Mouse (Mus musculus): ENCODE results near the gene Heatr9. TPM values are rescaled to one million over a fixed set of nuclear protein-coding genes. Genes with fewer than 3 reads are reported as not detected.
A peak's percentile ranks its signal among the peaks of the same experiment; 100 is the strongest.

The Heatr9 gene
- polyA plus RNA-seq (2014; fragmentation: Nextera tagmentation; extraction: Ambion mirVana) = not detected in 2 replicates

DNA sequence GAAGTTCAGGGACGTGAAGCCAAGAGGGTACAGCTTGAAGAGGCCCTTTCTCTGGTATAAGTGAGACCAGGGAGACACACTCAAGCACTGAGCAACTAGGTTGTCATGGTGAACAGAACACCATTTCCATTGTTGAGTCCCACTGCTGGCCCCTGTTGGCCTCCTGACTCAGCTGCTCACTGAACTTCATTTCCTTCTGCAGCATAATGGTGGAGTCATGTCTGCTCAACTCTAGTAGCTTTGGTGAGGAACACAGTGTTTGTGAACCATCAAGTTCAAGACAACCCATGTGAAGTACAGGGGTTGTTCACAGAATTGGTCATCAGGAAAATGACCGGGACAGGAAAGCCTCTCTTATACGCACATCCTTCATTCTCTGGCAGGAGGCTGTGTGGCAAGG, at the start of gene Heatr9:
TSS of gene Heatr9 (minus strand) at position 101 of the 400 bp plus-strand sequence.
- no peak for ATAC-seq (ENCODE audit: low FRiP score)

GRCm38 (mm10) chr11:83570189-83570588, 48.2 kb upstream of the Heatr9 start:
- WGBS = 80% methylated on average over 2 of the region's 2 CpGs
- ATAC-seq (ENCODE audit: low FRiP score) (no peak), DNase-seq (ENCODE audit: low spot score, missing footprints) (peak; percentile 39)
- Histone ChIP-seq H3K9ac (ENCODE audit: low read length) (no peak overlapping the region), H3K27ac (ENCODE audit: low read depth, low read length) (no peak overlapping the region), H3K4me2 (no peak overlapping the region), H3K27me3 (ENCODE audit: control insufficient read depth, insufficient read depth, low read length) (no peaks in the 10 kb centered on the region), H3K4me3 (ENCODE audit: low read depth, low read length) (no peak overlapping the region), H3K36me3 (ENCODE audit: control insufficient read depth, insufficient read depth, low read length) (no peaks in the 10 kb centered on the region), H3K9me3 (ENCODE audit: control insufficient read depth, low read length) (no peaks in the 10 kb centered on the region), H3K4me1 (ENCODE audit: control insufficient read depth, insufficient read depth, low read length) (no peaks in the 10 kb centered on the region)

More for the DNA sequence above, at the start of gene Heatr9:
- Histone ChIP-seq H3K27me3 (ENCODE audit: control insufficient read depth, insufficient read depth, low read length) (no peaks in the 10 kb centered on the region), H3K27ac (ENCODE audit: low read depth, low read length) (no peak within 1 kb of the TSS), H3K4me2 (no peak within 1 kb of the TSS), H3K4me3 (ENCODE audit: low read depth, low read length) (no peak within 1 kb of the TSS), H3K36me3 (ENCODE audit: control insufficient read depth, insufficient read depth, low read length) (no peaks in the 10 kb centered on the region), H3K4me1 (ENCODE audit: control insufficient read depth, insufficient read depth, low read length) (no peaks in the 10 kb centered on the region), H3K9ac (ENCODE audit: low read length) (no peak within 1 kb of the TSS), H3K9me3 (ENCODE audit: control insufficient read depth, low read length) (no peaks in the 10 kb centered on the region)
- WGBS = 82% methylated on average over 3 of the region's 3 CpGs
- peak; percentile 60 for DNase-seq (ENCODE audit: low spot score, missing footprints)

DNA sequence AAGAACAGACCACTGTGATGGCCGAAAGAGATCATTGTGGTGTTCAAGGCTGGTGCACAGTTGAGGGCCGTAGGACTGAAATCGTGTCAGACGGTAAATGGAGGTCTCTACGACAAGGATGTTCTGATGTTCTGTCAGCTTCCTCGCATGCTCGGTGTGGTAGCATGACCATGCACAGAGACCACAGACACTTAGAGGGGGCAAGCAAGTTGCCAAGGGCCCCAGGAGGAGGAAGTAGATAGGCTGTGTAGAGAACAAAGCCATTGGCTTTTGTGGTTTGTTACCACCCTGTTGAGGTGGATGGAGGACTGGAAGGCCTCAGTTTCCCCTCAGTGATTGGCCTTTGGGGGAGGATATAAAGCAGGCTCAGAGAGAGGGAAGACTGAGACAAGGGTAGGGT, 47.3 kb upstream of the Heatr9 start:
- Histone ChIP-seq H3K4me1 (ENCODE audit: control insufficient read depth, insufficient read depth, low read length) (no peaks in the 10 kb centered on the region), H3K36me3 (ENCODE audit: control insufficient read depth, insufficient read depth, low read length) (no peaks in the 10 kb centered on the region), H3K4me2 (no peak overlapping the region), H3K4me3 (ENCODE audit: low read depth, low read length) (no peak overlapping the region), H3K9me3 (ENCODE audit: control insufficient read depth, low read length) (no peaks in the 10 kb centered on the region), H3K9ac (ENCODE audit: low read length) (no peak overlapping the region), H3K27ac (ENCODE audit: low read depth, low read length) (no peak overlapping the region), H3K27me3 (ENCODE audit: control insufficient read depth, insufficient read depth, low read length) (no peaks in the 10 kb centered on the region)
- DNase-seq (ENCODE audit: low spot score, missing footprints) (no peak), ATAC-seq (ENCODE audit: low FRiP score) (no peak)
- 91% methylated on average over 7 of the region's 7 CpGs for WGBS

- WGBS = 93% methylated on average over 3 of the region's 3 CpGs
- H3K36me3 ChIP-seq (ENCODE audit: control insufficient read depth, insufficient read depth, low read length) = no peaks in the 10 kb centered on the region
- no peak overlapping the region for H3K9ac ChIP-seq (ENCODE audit: low read length)
- H3K27ac ChIP-seq (ENCODE audit: low read depth, low read length) = no peak overlapping the region
- ATAC-seq (ENCODE audit: low FRiP score) (no peak), DNase-seq (ENCODE audit: low spot score, missing footprints) (peak; percentile 21)
- H3K4me3 ChIP-seq (ENCODE audit: low read depth, low read length) = no peak overlapping the region
- no peak overlapping the region for H3K4me2 ChIP-seq
- H3K27me3 ChIP-seq (ENCODE audit: control insufficient read depth, insufficient read depth, low read length) = no peaks in the 10 kb centered on the region
- H3K4me1 ChIP-seq (ENCODE audit: control insufficient read depth, insufficient read depth, low read length) = no peaks in the 10 kb centered on the region
- no peaks in the 10 kb centered on the region for H3K9me3 ChIP-seq (ENCODE audit: control insufficient read depth, low read length)
These were observed 46.8 kb upstream of the Heatr9 start for GRCm38 (mm10) chr11:83568786-83569185.

DNA sequence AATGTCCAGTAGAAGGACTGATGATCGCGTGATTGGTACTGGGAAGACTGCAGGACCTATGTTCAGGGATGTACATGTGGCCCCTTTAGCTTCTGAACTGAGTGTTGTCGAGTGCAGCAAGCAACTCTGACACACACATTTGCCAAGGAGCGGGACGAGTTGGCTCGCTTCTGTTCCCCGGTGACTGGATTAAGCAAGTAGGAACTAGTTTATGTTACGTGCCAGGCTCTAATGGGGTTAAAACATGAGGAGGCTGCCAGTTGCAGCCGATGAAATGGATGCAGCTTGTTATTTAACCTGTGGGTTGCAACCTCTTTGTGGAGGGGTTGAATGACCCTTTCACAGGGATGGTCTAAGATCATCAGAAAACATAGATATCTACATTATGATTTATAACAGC, 46.1 kb upstream of the Heatr9 start:
- 92% methylated on average over 9 of the region's 9 CpGs for WGBS
- H3K27ac ChIP-seq (ENCODE audit: low read depth, low read length) = no peak overlapping the region
- H3K4me2 ChIP-seq = no peak overlapping the region
- DNase-seq (ENCODE audit: low spot score, missing footprints) (no peak), ATAC-seq (ENCODE audit: low FRiP score) (no peak)
- H3K27me3 ChIP-seq (ENCODE audit: control insufficient read depth, insufficient read depth, low read length) = no peaks in the 10 kb centered on the region
- no peaks in the 10 kb centered on the region for H3K36me3 ChIP-seq (ENCODE audit: control insufficient read depth, insufficient read depth, low read length)
- no peaks in the 10 kb centered on the region for H3K9me3 ChIP-seq (ENCODE audit: control insufficient read depth, low read length)
- H3K4me3 ChIP-seq (ENCODE audit: low read depth, low read length) = no peak overlapping the region
- no peaks in the 10 kb centered on the region for H3K4me1 ChIP-seq (ENCODE audit: control insufficient read depth, insufficient read depth, low read length)
- H3K9ac ChIP-seq (ENCODE audit: low read length) = no peak overlapping the region

- Histone ChIP-seq H3K4me1 (ENCODE audit: control insufficient read depth, insufficient read depth, low read length) (no peaks in the 10 kb centered on the region), H3K4me2 (no peak overlapping the region), H3K4me3 (ENCODE audit: low read depth, low read length) (no peak overlapping the region), H3K27me3 (ENCODE audit: control insufficient read depth, insufficient read depth, low read length) (no peaks in the 10 kb centered on the region), H3K27ac (ENCODE audit: low read depth, low read length) (no peak overlapping the region), H3K9ac (ENCODE audit: low read length) (no peak overlapping the region), H3K36me3 (ENCODE audit: control insufficient read depth, insufficient read depth, low read length) (no peaks in the 10 kb centered on the region), H3K9me3 (ENCODE audit: control insufficient read depth, low read length) (no peaks in the 10 kb centered on the region)
- 72% methylated on average over 7 of the region's 7 CpGs for WGBS
- no peak for ATAC-seq (ENCODE audit: low FRiP score)
- no peak for DNase-seq (ENCODE audit: low spot score, missing footprints)
These were observed 45.3 kb upstream of the Heatr9 start for GRCm38 (mm10) chr11:83567311-83567710.

- Histone ChIP-seq H3K4me2 (no peak overlapping the region), H3K27ac (ENCODE audit: low read depth, low read length) (no peak overlapping the region), H3K36me3 (ENCODE audit: control insufficient read depth, insufficient read depth, low read length) (no peaks in the 10 kb centered on the region), H3K27me3 (ENCODE audit: control insufficient read depth, insufficient read depth, low read length) (no peaks in the 10 kb centered on the region), H3K4me1 (ENCODE audit: control insufficient read depth, insufficient read depth, low read length) (no peaks in the 10 kb centered on the region), H3K4me3 (ENCODE audit: low read depth, low read length) (no peak overlapping the region), H3K9ac (ENCODE audit: low read length) (no peak overlapping the region), H3K9me3 (ENCODE audit: control insufficient read depth, low read length) (no peaks in the 10 kb centered on the region)
- no peak for ATAC-seq (ENCODE audit: low FRiP score)
- DNase-seq (ENCODE audit: low spot score, missing footprints) = peak; percentile 56
These were observed 44.6 kb upstream of the Heatr9 start for GRCm38 (mm10) chr11:83566617-83567016.

- Histone ChIP-seq H3K27me3 (ENCODE audit: control insufficient read depth, insufficient read depth, low read length) (no peaks in the 10 kb centered on the region), H3K9me3 (ENCODE audit: control insufficient read depth, low read length) (no peaks in the 10 kb centered on the region), H3K4me1 (ENCODE audit: control insufficient read depth, insufficient read depth, low read length) (no peaks in the 10 kb centered on the region), H3K9ac (ENCODE audit: low read length) (no peak overlapping the region), H3K27ac (ENCODE audit: low read depth, low read length) (no peak overlapping the region), H3K36me3 (ENCODE audit: control insufficient read depth, insufficient read depth, low read length) (no peaks in the 10 kb centered on the region), H3K4me3 (ENCODE audit: low read depth, low read length) (no peak overlapping the region), H3K4me2 (no peak overlapping the region)
- 64% methylated on average over 2 of the region's 2 CpGs for WGBS
- DNase-seq (ENCODE audit: low spot score, missing footprints) = peak; percentile 12
- ATAC-seq (ENCODE audit: low FRiP score) = no peak
These were observed 41.8 kb upstream of the Heatr9 start for GRCm38 (mm10) chr11:83563754-83564153.

GRCm38 (mm10) chr11:83562311-83562887, 40.4 kb upstream of the Heatr9 start:
- Histone ChIP-seq H3K27ac (ENCODE audit: low read depth, low read length) (no peak overlapping the region), H3K36me3 (ENCODE audit: control insufficient read depth, insufficient read depth, low read length) (no peaks in the 10 kb centered on the region), H3K27me3 (ENCODE audit: control insufficient read depth, insufficient read depth, low read length) (no peaks in the 10 kb centered on the region), H3K4me1 (ENCODE audit: control insufficient read depth, insufficient read depth, low read length) (no peaks in the 10 kb centered on the region), H3K9ac (ENCODE audit: low read length) (no peak overlapping the region), H3K4me3 (ENCODE audit: low read depth, low read length) (no peak overlapping the region), H3K4me2 (no peak overlapping the region), H3K9me3 (ENCODE audit: control insufficient read depth, low read length) (no peaks in the 10 kb centered on the region)
- ATAC-seq (ENCODE audit: low FRiP score) (no peak), DNase-seq (ENCODE audit: low spot score, missing footprints) (peak; percentile 54)
- WGBS = 83% methylated on average over 6 of the region's 6 CpGs

All from midbrain, embryonic 11.5 days (tissue).